Mouse (Mus musculus) kidney, embryonic 16.5 days (tissue): ENCODE measurements around the gene Gli3. TPM values are rescaled to one million over a fixed set of nuclear protein-coding genes. Genes with fewer than 3 reads are reported as not detected.

Experiments used
- ATAC-seq: fragments of 200-750 bp; cut with Nextera tagmentation; 2 replicates; pipeline ENCODE4 v1.8.0; 2017; ENCODE audit warnings: moderate TSS enrichment; ENCODE audit not compliant: low FRiP score, low TSS enrichment
- H3K27ac ChIP-seq: fragments of 300-500 bp; sonication (generic); 2 replicates; pipeline ENCODE4 v1.5.1; 2014; ENCODE audit warnings: low read length
- H3K27me3 ChIP-seq: fragments of 300-500 bp; sonication (generic); 2 replicates; pipeline ENCODE4 v1.6.1; 2014; ENCODE audit warnings: low read length, control low read depth, mixed read lengths; ENCODE audit not compliant: insufficient read depth
- H3K36me3 ChIP-seq: fragments of 300-500 bp; sonication (generic); 2 replicates; pipeline ENCODE4 v1.6.1; 2014; ENCODE audit warnings: low read length, control low read depth, mixed read lengths; ENCODE audit not compliant: insufficient read depth
- H3K4me1 ChIP-seq: fragments of 300-500 bp; sonication (generic); 2 replicates; pipeline ENCODE4 v1.6.1; 2014; ENCODE audit warnings: low read length, control low read depth, mixed read lengths; ENCODE audit not compliant: insufficient read depth
- H3K4me2 ChIP-seq: fragments of 300-500 bp; sonication (generic); replicated peaks from 2 replicates; pipeline ENCODE4 v1.6.1; 2014; ENCODE audit warnings: low read depth, low read length
- H3K4me3 ChIP-seq: fragments of 300-500 bp; sonication (generic); 2 replicates; pipeline ENCODE4 v1.5.1; 2014; ENCODE audit warnings: mild to moderate bottlenecking, low read length
- H3K9ac ChIP-seq: fragments of 300-500 bp; sonication (generic); replicated peaks from 2 replicates; pipeline ENCODE4 v1.6.1; 2014; ENCODE audit warnings: low read length
- H3K9me3 ChIP-seq: fragments of 300-500 bp; sonication (generic); 2 replicates; pipeline ENCODE4 v1.6.1; 2016; ENCODE audit warnings: low read length, control low read depth
- WGBS: fragments of 180-500 bp; shearing (Covaris S2); extraction: QIAGEN DNeasy Blood & Tissue Kit; methylation state at CpG from one replicate; pipeline ENCODE4 v1.1.7; 2014; 5-methylcytosine and 5-hydroxymethylcytosine counted together
- polyA plus RNA-seq: library from polyadenylated mRNA; unstranded; fragments of >200 nt; fragmentation: Nextera tagmentation; extraction: Ambion mirVana; gene quantifications from 2 replicates; pipeline ENCODE4 v1.2.1, GENCODE M21; 2015

Gli3 gene
- polyA plus RNA-seq, 1 experiment from 2014 or later = 11.6 TPM

DNA sequence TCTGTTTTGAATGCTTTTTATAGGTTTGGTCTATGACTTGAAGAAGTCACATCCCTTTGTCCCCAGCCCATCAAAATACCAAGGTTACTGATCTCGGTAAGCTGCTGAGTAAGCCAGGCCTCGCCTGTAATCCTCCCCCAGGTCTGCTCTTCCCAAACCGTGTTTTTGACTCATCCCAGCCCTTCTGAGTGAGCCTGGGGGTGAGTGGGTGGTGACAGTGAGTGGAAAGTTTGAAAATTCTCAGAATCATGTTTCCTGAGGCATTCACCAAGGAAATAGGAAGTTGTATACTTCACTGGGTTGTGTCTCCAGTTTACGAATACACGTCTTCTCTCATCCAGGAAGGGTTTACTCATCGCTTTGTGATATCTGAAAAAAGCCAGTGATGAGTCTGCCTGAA lies 314.6 kb downstream of the Gli3 start:
- H3K4me1 ChIP-seq = no peaks in the 10 kb centered on the region
- WGBS = 70% methylated on average over 6 of the region's 6 CpGs

More for the DNA sequence above, 314.6 kb downstream of the Gli3 start:
- no peaks in the 10 kb centered on the region for H3K9me3 ChIP-seq
- H3K4me2 ChIP-seq = no peak overlapping the region
- H3K27ac ChIP-seq = no peak overlapping the region
- H3K9ac ChIP-seq = no peak overlapping the region
- no peaks in the 10 kb centered on the region for H3K27me3 ChIP-seq
- H3K36me3 ChIP-seq = no peaks in the 10 kb centered on the region
- no peak for ATAC-seq
- no peak overlapping the region for H3K4me3 ChIP-seq
